Mouse (Mus musculus): ENCODE measurements around the gene Qtrt1.
"Not testable (repeated sequence)": the region's sequence is repeated elsewhere in the genome, so short reads cannot be mapped to it uniquely, and the experiment has no call there.

The Qtrt1 gene

GRCm38 (mm10) chr9:21447778-21448177 lies 36.1 kb downstream of the Qtrt1 start:
- in situ Hi-C loops (cut with MboI, MseI) = no loop called here

- in situ Hi-C loops (cut with MboI, MseI) = no loop called here
Observed at GRCm38 (mm10) chr9:21449710-21450109, 38.1 kb downstream of the Qtrt1 start.

DNA sequence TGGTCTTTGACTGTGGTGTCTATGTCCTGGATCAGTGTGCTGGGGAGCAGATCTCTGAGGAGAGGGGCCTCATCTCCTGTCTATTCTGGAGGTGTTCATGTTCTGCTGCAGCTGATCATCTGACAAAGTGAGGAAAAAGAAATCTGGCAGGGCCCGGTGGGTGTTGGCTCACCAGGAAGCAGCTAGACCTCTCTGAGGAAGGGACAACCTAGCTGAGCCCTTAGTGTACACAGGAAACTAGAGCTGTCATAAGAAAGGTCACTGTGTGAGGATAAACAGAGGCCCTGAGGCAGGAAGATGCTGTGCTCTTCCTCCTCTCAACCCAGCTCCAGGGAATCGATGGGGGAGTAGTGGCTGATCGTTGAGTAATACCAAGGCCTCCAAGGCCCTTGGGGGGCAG lies 38.6 kb downstream of the Qtrt1 start:
- in situ Hi-C loops (cut with MboI, MseI) = no loop called here

GRCm38 (mm10) chr9:21451391-21451790 lies 39.8 kb downstream of the Qtrt1 start:
- in situ Hi-C loops (cut with MboI, MseI) = no loop called here

GRCm38 (mm10) chr9:21451870-21452269 lies 40.2 kb downstream of the Qtrt1 start:
- in situ Hi-C loops (cut with MboI, MseI) = no loop called here

DNA sequence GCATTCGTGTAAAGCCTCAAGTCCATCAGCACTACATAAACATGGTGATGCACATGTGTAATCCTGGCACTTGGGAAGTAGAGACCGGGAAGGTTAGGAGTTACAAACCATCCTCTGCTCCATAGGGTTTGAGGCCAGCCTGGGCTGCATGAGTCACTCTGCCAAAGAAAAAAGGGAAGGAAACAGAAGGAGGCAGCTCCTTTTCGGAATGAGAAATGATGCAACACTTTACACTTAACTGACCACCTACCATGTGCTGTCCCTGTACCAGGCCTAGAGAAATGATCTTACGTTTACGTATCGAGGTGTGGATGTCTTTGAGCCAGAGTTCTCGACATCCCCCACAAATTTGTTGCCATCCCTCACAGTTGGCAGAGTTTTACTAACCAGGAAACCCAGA lies 41.4 kb downstream of the Qtrt1 start:
- in situ Hi-C loops (cut with MboI, MseI) = no loop called here

- in situ Hi-C loops (cut with MboI, MseI) = no loop called here
Observed at GRCm38 (mm10) chr9:21453459-21453858, 41.8 kb downstream of the Qtrt1 start.

- in situ Hi-C loops (cut with MboI, MseI) = no loop called here
Observed at GRCm38 (mm10) chr9:21454556-21454955, 42.9 kb downstream of the Qtrt1 start.

DNA sequence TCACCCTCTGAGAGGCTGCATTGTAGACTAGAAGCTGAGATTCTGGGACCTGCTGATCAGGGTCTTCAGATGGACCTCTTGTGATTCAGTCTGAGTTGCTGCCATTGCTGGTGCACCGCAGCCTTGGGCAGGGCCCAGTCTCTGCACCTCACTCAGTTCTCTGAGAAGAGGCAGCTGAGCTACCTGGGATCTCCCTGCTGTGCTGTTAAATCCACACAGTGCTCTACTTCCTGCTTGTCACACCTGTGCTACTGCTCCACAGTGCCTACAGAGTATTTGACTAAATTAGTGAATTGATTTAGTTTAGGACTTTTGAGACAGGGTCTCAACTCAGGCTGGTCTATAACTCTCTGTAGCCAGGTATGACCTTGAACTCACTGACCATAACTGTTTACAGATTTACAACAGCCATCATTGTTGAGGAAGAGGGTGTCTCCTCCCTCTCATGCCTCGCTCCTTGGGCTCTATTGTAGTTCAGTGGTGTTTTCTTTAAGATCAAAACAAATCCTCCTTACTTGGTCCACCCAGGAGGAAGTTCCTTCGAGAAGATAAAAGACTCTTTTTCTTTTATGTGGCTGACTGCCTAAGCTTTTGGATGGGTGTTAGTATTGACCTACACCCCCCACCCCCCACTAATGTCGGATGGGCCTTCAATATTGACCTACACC lies 43.6 kb downstream of the Qtrt1 start:
- in situ Hi-C loops (cut with MboI, MseI) = loop anchor here in 1 of 2 experiments (5.0 kb wide), 1 partner anchor 38 kb away; no protein-coding TSS in a partner anchor

DNA sequence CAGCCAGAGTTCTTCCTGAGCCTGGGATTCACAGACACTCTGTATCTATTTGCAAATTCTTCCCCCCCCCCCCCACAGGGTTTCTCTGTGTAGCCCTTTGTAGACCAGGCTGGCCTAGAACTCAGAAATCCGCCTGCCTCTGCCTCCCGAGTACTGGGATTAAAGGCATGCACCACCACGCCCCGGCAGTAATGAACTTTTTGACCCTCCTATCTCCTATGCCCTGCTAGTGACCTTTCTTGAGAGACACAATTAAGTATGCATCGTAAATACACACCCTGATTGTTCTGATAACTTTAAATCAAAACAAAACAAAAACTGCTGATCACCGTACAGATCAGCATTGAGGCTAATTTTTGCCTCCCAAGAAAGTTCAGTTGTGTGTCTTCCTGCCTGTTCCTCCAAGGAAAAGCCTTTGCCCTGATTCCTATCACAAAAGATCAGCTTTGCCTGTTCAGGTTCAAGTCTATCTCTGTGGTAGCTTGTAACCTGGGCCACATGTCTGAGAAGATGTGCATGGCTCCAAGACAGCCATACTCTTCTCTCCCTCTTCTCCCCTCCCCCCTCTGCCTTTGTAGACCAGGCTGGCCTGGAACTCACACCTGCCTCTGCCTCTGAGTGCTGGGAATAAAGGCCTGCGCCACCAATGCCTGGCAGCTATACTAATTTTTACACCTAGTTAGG lies 44.8 kb downstream of the Qtrt1 start:
- in situ Hi-C loops (cut with MboI, MseI) = loop anchor here in 1 of 2 experiments (5.0 kb wide), 1 partner anchor 39 kb away; no protein-coding TSS in a partner anchor

DNA sequence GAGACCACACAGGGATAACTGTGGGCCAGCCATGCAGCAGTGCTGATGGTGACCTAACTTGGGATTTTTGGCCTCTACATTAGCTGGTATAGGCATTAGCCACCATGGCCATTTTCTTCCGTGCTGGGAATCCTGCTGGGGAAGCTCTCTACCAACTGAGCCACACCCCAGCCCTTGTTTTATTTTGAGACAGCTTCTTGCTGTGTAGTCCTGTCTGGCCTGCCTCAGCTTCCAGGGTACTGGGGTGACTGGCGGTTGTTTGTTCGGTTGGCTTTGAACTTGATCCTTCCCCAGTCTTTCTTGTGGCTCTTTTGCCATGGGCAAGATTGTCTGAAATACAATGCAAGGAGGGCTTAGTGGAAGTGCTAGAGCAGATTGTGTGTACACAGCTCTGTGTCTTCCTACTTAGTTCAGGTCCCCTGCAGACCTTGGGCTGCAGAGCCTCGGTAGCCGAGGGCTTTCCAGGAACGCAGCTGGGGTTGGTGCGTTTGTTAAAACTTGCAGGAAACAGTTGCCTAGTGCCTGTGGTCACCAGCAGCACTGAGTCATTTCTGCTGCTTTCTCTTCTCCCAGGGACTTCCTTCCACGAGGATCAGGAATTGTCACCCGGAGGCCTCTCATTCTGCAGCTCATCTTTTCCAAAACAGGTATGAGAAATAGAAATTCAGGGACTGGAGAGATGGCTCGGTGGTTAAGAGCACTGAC lies 45.4 kb downstream of the Qtrt1 start:
- in situ Hi-C loops (cut with MboI, MseI) = loop anchor here in 1 of 2 experiments (5.0 kb wide), 1 partner anchor 40 kb away; no protein-coding TSS in a partner anchor

DNA sequence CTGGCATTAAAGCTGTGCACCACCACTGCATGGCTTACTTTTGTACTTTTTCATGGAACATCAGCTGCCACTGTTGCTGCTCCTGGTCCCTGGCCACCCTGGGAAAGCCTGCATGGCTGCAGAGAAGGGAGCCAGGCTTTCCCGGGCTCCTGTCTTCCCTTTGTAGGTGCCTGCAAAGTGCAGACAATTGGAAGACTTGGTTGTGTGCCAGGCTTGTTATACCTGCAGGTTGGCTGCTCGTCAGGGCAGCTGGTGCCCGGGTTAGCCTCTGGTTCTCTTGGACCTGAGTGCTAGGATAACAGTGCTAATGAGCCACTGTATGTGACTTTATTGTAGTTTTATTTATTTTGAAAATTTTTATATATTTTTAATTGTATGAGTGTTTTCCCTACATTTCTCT lies 47.2 kb downstream of the Qtrt1 start:
- in situ Hi-C loops (cut with MboI, MseI) = loop anchor here in 1 of 2 experiments (5.0 kb wide), 1 partner anchor 42 kb away; no protein-coding TSS in a partner anchor

DNA sequence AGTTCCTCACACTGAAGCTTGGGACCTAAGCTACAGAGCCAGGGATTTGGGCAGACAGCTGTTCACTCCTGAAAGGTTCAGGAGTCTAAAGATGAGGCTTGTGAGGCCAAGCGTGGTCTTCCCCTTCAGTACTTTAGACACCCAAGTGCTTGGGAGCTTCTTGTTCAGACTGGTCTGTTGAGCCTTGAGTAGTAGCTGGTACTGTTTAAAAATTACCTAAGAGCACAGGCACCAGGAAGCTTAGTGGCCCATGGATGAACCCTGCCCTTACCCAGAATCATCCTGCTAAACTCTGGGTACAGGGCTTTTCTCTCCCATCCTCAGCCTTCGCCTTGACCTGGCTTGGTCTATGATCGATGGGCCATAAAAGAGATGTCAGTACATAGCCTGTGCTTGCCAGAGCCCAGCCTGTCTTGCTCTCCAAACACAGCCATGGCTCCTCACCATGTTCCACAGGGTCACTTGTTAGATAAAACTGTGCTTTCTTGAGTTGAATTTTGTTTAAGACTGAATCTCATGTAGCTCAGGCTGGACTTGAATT lies 48.8 kb downstream of the Qtrt1 start:
- in situ Hi-C loops (cut with MboI, MseI) = no loop called here

- in situ Hi-C loops (cut with MboI, MseI) = no loop called here
Observed at GRCm38 (mm10) chr9:21463138-21463590, 51.5 kb downstream of the Qtrt1 start.

DNA sequence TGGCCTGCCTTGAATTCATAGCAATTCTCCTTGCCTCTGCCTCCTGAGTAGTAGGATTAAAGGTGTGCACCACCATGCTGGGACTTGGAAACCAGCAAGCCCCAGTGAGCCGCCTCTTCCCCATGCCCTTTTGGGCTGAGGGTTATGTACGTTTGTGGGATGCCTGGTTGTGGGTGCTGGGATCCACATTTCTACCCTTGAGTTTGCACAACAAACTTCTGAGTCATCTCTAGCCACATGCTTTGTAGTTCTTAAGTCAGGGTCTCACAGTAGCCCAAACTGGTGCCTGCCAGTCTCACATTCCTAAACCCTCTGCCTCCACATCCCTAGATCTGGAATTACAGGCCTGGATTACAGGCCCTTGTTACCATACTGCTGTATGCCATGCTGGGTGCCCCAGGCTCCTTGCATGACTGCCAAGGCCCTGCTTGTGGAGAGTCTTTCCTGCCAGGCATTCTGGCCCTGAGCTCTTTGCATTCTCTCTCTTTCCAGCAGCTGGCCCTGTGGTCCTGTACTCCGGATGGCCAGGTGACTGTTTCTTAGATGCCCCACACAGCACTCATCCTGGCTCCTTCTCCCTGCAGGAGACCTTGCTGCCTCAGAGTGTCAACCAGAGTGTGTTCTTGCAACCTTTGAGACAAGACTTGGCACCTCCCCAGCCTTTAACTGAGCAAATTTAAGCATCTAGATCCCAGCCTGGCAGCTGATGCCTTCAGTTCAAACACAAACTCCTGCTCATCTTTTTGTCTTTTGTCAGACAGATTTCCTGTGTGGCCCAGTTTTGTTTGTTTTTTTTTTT lies 52.3 kb downstream of the Qtrt1 start:
- in situ Hi-C loops (cut with MboI, MseI) = no loop called here

- in situ Hi-C loops (cut with MboI, MseI) = not testable (repeated sequence)
Observed at GRCm38 (mm10) chr9:21464565-21464928, 52.9 kb downstream of the Qtrt1 start.

DNA sequence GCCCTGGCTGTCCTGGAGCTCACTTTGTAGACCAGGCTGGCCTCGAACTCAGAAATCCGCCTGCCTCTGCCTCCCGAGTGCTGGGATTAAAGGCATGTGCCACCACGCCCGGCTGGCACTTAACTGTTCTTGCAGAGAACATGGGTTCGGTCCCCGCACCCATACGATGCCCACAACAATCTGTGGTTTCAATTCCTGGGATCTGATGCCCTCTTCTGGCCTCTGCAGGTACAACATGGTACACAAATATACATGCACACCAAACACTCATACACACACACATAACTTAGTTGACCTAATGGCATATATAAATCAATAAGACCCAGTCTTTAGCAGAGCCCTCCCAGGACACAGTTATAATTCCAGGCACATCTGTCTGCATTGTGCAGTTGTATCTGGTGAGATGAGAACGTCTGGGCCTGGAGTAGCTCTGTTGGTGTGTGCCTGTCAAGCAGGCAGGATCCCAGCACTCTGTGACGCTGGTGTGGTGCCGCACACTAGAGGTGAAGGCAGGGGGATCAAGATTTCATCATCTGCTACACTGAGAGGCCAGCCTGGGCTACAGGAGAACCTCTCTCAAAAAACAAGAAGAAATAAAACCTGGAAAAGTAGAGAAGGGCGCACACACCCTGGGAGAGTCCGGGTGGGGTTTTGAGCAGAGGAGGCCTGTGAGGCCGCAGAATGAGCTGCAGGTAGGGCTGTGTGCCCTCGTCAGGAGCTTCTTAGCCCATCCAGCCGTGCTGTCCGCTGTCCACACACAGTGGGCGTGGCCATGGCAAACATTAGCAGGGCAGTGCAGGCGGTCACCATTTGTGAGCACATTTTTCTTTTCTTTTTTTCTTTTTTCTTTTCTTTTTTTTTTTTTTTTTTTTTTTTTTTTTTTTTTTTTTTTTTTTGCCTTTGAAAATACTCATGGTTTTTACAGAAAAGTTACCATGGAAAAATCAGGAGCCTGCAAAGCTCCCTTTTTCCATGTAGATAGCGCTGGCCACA lies 57.7 kb downstream of the Qtrt1 start:
- in situ Hi-C loops (cut with MboI, MseI) = no loop called here

Measured in T-helper 17 cell (primary cell).